Mouse (Mus musculus) lung, adult 18-20 months (tissue): ENCODE data around the gene Pask.

Experiments
- DNase-seq, 2 experiments: peaks; one replicate each; pipeline ENCODE4 v3.0.0; 2022; ENCODE audit warnings: mixed read lengths in 2 of 2

Pask gene

GRCm38 (mm10) chr1:93277041-93277440 is 66.2 kb downstream of the Pask start:
- DNase-seq, result no peak

GRCm38 (mm10) chr1:93275561-93275960 is 67.7 kb downstream of the Pask start:
- DNase-seq, result no peak

- no peak for DNase-seq
These were observed 70.9 kb downstream of the Pask start for GRCm38 (mm10) chr1:93272409-93272821.

- DNase-seq, result no peak
These were observed 71.5 kb downstream of the Pask start for GRCm38 (mm10) chr1:93271751-93272150.

- DNase-seq, result no peak
These were observed 72.6 kb downstream of the Pask start for GRCm38 (mm10) chr1:93270516-93271240.

GRCm38 (mm10) chr1:93268246-93268645 is 75.0 kb downstream of the Pask start:
- DNase-seq, result no peak

- DNase-seq, result no peak
These were observed 76.1 kb downstream of the Pask start for GRCm38 (mm10) chr1:93267207-93267606.
